Mouse (Mus musculus) MEL (cell line): Measurements from ENCODE around the gene Proser2.

Experiments
- CHD1 ChIP-seq: IDR thresholded peaks from 2 replicates; pipeline ENCODE4 v1.6.1; 2012; ENCODE audit warnings: low read depth, mild to moderate bottlenecking, inconsistent platforms, low read length, improper control_type of control experiment
- CTCF ChIP-seq, 3 experiments: IDR thresholded peaks in 2 of 3; conservative IDR thresholded peaks in 1 of 3; 2 replicates each; pipeline ENCODE4 v1.5.1; 2011 to 2012; ENCODE audit warnings: low read length in 3 of 3, low read depth in 2 of 3, mild to moderate bottlenecking in 2 of 3, improper control_type of control experiment in 1 of 3, inconsistent platforms in 1 of 3, mixed read lengths in 1 of 3, moderate library complexity in 1 of 3; ENCODE audit not compliant: control insufficient read depth in 1 of 3, insufficient read depth in 1 of 3, poor library complexity in 1 of 3, severe bottlenecking in 1 of 3
- EP300 ChIP-seq, 2 experiments: IDR thresholded peaks; 2 replicates each; pipeline ENCODE4 v1.6.1; 2011; ENCODE audit warnings: improper control_type of control experiment in 2 of 2, low read length in 2 of 2, low read depth in 1 of 2, mild to moderate bottlenecking in 1 of 2
- GATA1 ChIP-seq: IDR thresholded peaks from 2 replicates; pipeline ENCODE4 v1.6.1; 2011; ENCODE audit warnings: low read depth, low read length, improper control_type of control experiment
- JUND ChIP-seq: IDR thresholded peaks from 2 replicates; pipeline ENCODE4 v1.6.1; 2011; ENCODE audit warnings: low read depth, mild to moderate bottlenecking, improper control_type of control experiment, low read length
- MXI1 ChIP-seq: IDR thresholded peaks from 2 replicates; pipeline ENCODE4 v1.6.1; 2011; ENCODE audit warnings: mild to moderate bottlenecking, low read depth, low read length, improper control_type of control experiment
- MYB ChIP-seq: IDR thresholded peaks from 2 replicates; pipeline ENCODE4 v1.6.1; 2011; ENCODE audit warnings: mild to moderate bottlenecking, low read depth, low read length, improper control_type of control experiment
- MYC ChIP-seq: IDR thresholded peaks from 2 replicates; pipeline ENCODE4 v1.6.1; 2011; ENCODE audit warnings: low read depth, mild to moderate bottlenecking, low read length, improper control_type of control experiment, moderate library complexity
- NRF1 ChIP-seq: IDR thresholded peaks from 2 replicates; pipeline ENCODE4 v1.6.1; 2014; ENCODE audit warnings: low read depth, mild to moderate bottlenecking, inconsistent platforms, low read length, improper control_type of control experiment, moderate library complexity; ENCODE audit not compliant: poor library complexity, insufficient read depth, severe bottlenecking
- USF1 ChIP-seq: IDR thresholded peaks from 2 replicates; pipeline ENCODE4 v1.6.1; 2014; ENCODE audit warnings: low read depth, mild to moderate bottlenecking, inconsistent platforms, low read length, improper control_type of control experiment, moderate library complexity
- USF2 ChIP-seq, 2 experiments: IDR thresholded peaks; 2 replicates each; pipeline ENCODE4 v1.6.1; 2011 to 2012; ENCODE audit warnings: improper control_type of control experiment in 2 of 2, low read length in 2 of 2, borderline replicate concordance in 1 of 2, inconsistent platforms in 1 of 2, low read depth in 1 of 2, mild to moderate bottlenecking in 1 of 2; ENCODE audit not compliant: insufficient read depth in 1 of 2
- ZC3H11A ChIP-seq: IDR thresholded peaks from 2 replicates; pipeline ENCODE4 v1.6.1; 2012; ENCODE audit warnings: low read depth, mild to moderate bottlenecking, inconsistent platforms, low read length, improper control_type of control experiment

GRCm38 (mm10) chr2:6060071-6060804, 69.8 kb downstream of the Proser2 start:
- no peak for TF ChIP-seq MXI1
- TF ChIP-seq CTCF (IDR thresholded peaks at IDR 0.05 in 2 of 3, conservative IDR thresholded peaks at IDR 0.05 in 1 of 3; ENCODE audit: control insufficient read depth in 1 of 3, insufficient read depth in 1 of 3, low read depth in 2 of 3, low read length in 3 of 3, poor library complexity in 1 of 3, severe bottlenecking in 1 of 3), result no peak
- no peak for TF ChIP-seq USF1
- no peak for TF ChIP-seq MYC
- no peak for TF ChIP-seq NRF1
- TF ChIP-seq USF2 (IDR thresholded peaks at IDR 0.05; ENCODE audit: borderline replicate concordance in 1 of 2, insufficient read depth in 1 of 2, low read depth in 1 of 2, low read length in 2 of 2), result no peak
- no peak for TF ChIP-seq GATA1
- no peak for TF ChIP-seq CHD1
- TF ChIP-seq EP300 (IDR thresholded peaks at IDR 0.05; ENCODE audit: low read depth in 1 of 2, low read length in 2 of 2), result no peak
- TF ChIP-seq MYB, result no peak
- TF ChIP-seq JUND, result no peak
- no peak for TF ChIP-seq ZC3H11A
